Mouse (Mus musculus) intestine, embryonic 16.5 days (tissue): ENCODE data around the gene Rasgrp3. TPM values are rescaled to one million over a fixed set of nuclear protein-coding genes. Genes with fewer than 3 reads are reported as not detected.

ENCODE experiments used
- ATAC-seq: fragments of 200-750 bp; cut with Nextera tagmentation; 2 replicates; pipeline ENCODE4 v1.8.0; 2017; ENCODE audit warnings: moderate TSS enrichment, moderate library complexity
- H3K27ac ChIP-seq: fragments of 300-500 bp; sonication (generic); 2 replicates; pipeline ENCODE4 v1.5.1; 2014; ENCODE audit warnings: mild to moderate bottlenecking, low read length
- H3K27me3 ChIP-seq: fragments of 300-500 bp; sonication (generic); replicated peaks from 2 replicates; pipeline ENCODE4 v1.6.1; 2014; ENCODE audit warnings: low read length, control low read depth, mixed read lengths; ENCODE audit not compliant: control insufficient read depth, insufficient read depth
- H3K36me3 ChIP-seq: fragments of 300-500 bp; sonication (generic); 2 replicates; pipeline ENCODE4 v1.6.1; 2014; ENCODE audit warnings: low read length, control low read depth; ENCODE audit not compliant: control insufficient read depth, insufficient read depth
- H3K4me1 ChIP-seq: fragments of 300-500 bp; sonication (generic); 2 replicates; pipeline ENCODE4 v1.6.1; 2014; ENCODE audit warnings: low read length, control low read depth, mixed read lengths; ENCODE audit not compliant: control insufficient read depth, insufficient read depth
- H3K4me2 ChIP-seq: fragments of 300-500 bp; sonication (generic); 2 replicates; pipeline ENCODE4 v1.6.1; 2014; ENCODE audit warnings: low read depth, low read length, control low read depth
- H3K4me3 ChIP-seq: fragments of 300-500 bp; sonication (generic); 2 replicates; pipeline ENCODE4 v1.5.1; 2014; ENCODE audit warnings: mild to moderate bottlenecking, low read length
- H3K9ac ChIP-seq: fragments of 300-500 bp; sonication (generic); 2 replicates; pipeline ENCODE4 v1.6.1; 2014; ENCODE audit warnings: low read depth, low read length
- H3K9me3 ChIP-seq: fragments of 300-500 bp; sonication (generic); 2 replicates; pipeline ENCODE4 v1.6.1; 2016; ENCODE audit warnings: low read length, control low read depth; ENCODE audit not compliant: control insufficient read depth
- WGBS: fragments of 180-500 bp; shearing (Covaris S2); extraction: QIAGEN DNeasy Blood & Tissue Kit; methylation state at CpG from one replicate; pipeline ENCODE4 v1.1.7; 2014; 5-methylcytosine and 5-hydroxymethylcytosine counted together
- polyA plus RNA-seq: library from polyadenylated mRNA; unstranded; fragments of >200 nt; fragmentation: Nextera tagmentation; extraction: Ambion mirVana; gene quantifications from 2 replicates; pipeline ENCODE4 v1.2.1, GENCODE M21; 2015

Gene Rasgrp3
- polyA plus RNA-seq, result 9.5 and 10.7 TPM in 2 replicates

GRCm38 (mm10) chr17:75435599-75435998, at the start of gene Rasgrp3:
Gene Rasgrp3, plus strand, starts transcription at chr17:75435896.
- no peaks in the 10 kb centered on the region for H3K27me3 ChIP-seq
- H3K36me3 ChIP-seq, result no peaks in the 10 kb centered on the region
- WGBS, result 68% methylated on average over 6 of the region's 6 CpGs
- peak within 1 kb of the TSS; percentile 20; the same call in 1 of the 2 replicates for H3K27ac ChIP-seq
- no peak within 1 kb of the TSS for H3K9ac ChIP-seq
- H3K4me1 ChIP-seq, result no peaks in the 10 kb centered on the region
- H3K4me2 ChIP-seq, result no peak within 1 kb of the TSS
- ATAC-seq, result 0 out of 2 replicates have a peak, but pooled peaks have one; percentile 22
- no peaks in the 10 kb centered on the region for H3K9me3 ChIP-seq
- peak within 1 kb of the TSS; percentile 22; the same call in 1 of the 2 replicates for H3K4me3 ChIP-seq

GRCm38 (mm10) chr17:75388402-75388801, 47.3 kb upstream of the Rasgrp3 start:
- no peaks in the 10 kb centered on the region for H3K27me3 ChIP-seq
- ATAC-seq, result no peak
- H3K4me1 ChIP-seq, result no peaks in the 10 kb centered on the region
- no peak overlapping the region for H3K27ac ChIP-seq
- 66% methylated on average over 4 of the region's 4 CpGs for WGBS
- no peak overlapping the region for H3K9ac ChIP-seq
- H3K9me3 ChIP-seq, result no peaks in the 10 kb centered on the region
- no peak overlapping the region for H3K4me2 ChIP-seq
- peaks cover 5% of the 10 kb centered on the region; the same call in 1 of the 2 replicates for H3K36me3 ChIP-seq
- H3K4me3 ChIP-seq, result no peak overlapping the region

GRCm38 (mm10) chr17:75390142-75390541, 45.6 kb upstream of the Rasgrp3 start:
- H3K9me3 ChIP-seq, result no peaks in the 10 kb centered on the region
- no peak overlapping the region for H3K4me2 ChIP-seq
- 89% methylated on average over 10 of the region's 10 CpGs for WGBS
- H3K27ac ChIP-seq, result no peak overlapping the region
- no peak for ATAC-seq
- H3K9ac ChIP-seq, result no peak overlapping the region
- no peak overlapping the region for H3K4me3 ChIP-seq
- H3K36me3 ChIP-seq, result peaks cover 5% of the 10 kb centered on the region; the same call in 1 of the 2 replicates
- H3K27me3 ChIP-seq, result no peaks in the 10 kb centered on the region
- H3K4me1 ChIP-seq, result no peaks in the 10 kb centered on the region

GRCm38 (mm10) chr17:75391429-75392192, 44.1 kb upstream of the Rasgrp3 start:
- H3K9ac ChIP-seq, result no peak overlapping the region
- H3K4me1 ChIP-seq, result no peaks in the 10 kb centered on the region
- no peaks in the 10 kb centered on the region for H3K9me3 ChIP-seq
- no peaks in the 10 kb centered on the region for H3K27me3 ChIP-seq
- peaks cover 5% of the 10 kb centered on the region; the same call in 1 of the 2 replicates for H3K36me3 ChIP-seq
- ATAC-seq, result peak; percentile 95
- H3K27ac ChIP-seq, result peak overlapping the region; percentile 12
- H3K4me3 ChIP-seq, result no peak overlapping the region
- no peak overlapping the region for H3K4me2 ChIP-seq
- 79% methylated on average over 6 of the region's 6 CpGs for WGBS

GRCm38 (mm10) chr17:75406405-75406804, 29.3 kb upstream of the Rasgrp3 start:
- no peaks in the 10 kb centered on the region for H3K4me1 ChIP-seq

GRCm38 (mm10) chr17:75416861-75417260, 18.8 kb upstream of the Rasgrp3 start:
- Histone ChIP-seq H3K9me3 (no peaks in the 10 kb centered on the region), H3K9ac (no peak overlapping the region), H3K27ac (no peak overlapping the region), H3K4me2 (no peak overlapping the region), H3K4me1 (no peaks in the 10 kb centered on the region), H3K27me3 (no peaks in the 10 kb centered on the region), H3K4me3 (no peak overlapping the region), H3K36me3 (no peaks in the 10 kb centered on the region)
- no peak for ATAC-seq
- WGBS, result 83% methylated on average over 3 of the region's 3 CpGs

More at GRCm38 (mm10) chr17:75406405-75406804, 29.3 kb upstream of the Rasgrp3 start:
- Histone ChIP-seq H3K36me3 (no peaks in the 10 kb centered on the region), H3K4me3 (no peak overlapping the region), H3K27me3 (no peaks in the 10 kb centered on the region), H3K27ac (no peak overlapping the region), H3K4me2 (no peak overlapping the region), H3K9me3 (no peaks in the 10 kb centered on the region), H3K9ac (no peak overlapping the region)
- 59% methylated on average over 4 of the region's 4 CpGs for WGBS
- ATAC-seq, result no peak

- H3K27me3 ChIP-seq, result no peaks in the 10 kb centered on the region
- WGBS, result 89% methylated on average over 2 of the region's 2 CpGs
Measured at GRCm38 (mm10) chr17:75434152-75434551, 1.5 kb upstream of the Rasgrp3 start.

GRCm38 (mm10) chr17:75434871-75435270, 825 bp upstream of the Rasgrp3 start:
- WGBS, result 78% methylated on average over 3 of the region's 3 CpGs
- H3K4me1 ChIP-seq, result no peaks in the 10 kb centered on the region
- H3K4me3 ChIP-seq, result no peak overlapping the region
- no peaks in the 10 kb centered on the region for H3K27me3 ChIP-seq
- H3K36me3 ChIP-seq, result no peaks in the 10 kb centered on the region
- no peak overlapping the region for H3K9ac ChIP-seq
- ATAC-seq, result no peak
- no peak overlapping the region for H3K27ac ChIP-seq
- no peak overlapping the region for H3K4me2 ChIP-seq
- no peaks in the 10 kb centered on the region for H3K9me3 ChIP-seq

More at GRCm38 (mm10) chr17:75434152-75434551, 1.5 kb upstream of the Rasgrp3 start:
- Histone ChIP-seq H3K4me3 (no peak overlapping the region), H3K9ac (no peak overlapping the region), H3K36me3 (no peaks in the 10 kb centered on the region), H3K4me2 (no peak overlapping the region), H3K27ac (no peak overlapping the region), H3K9me3 (no peaks in the 10 kb centered on the region), H3K4me1 (no peaks in the 10 kb centered on the region)
- no peak for ATAC-seq

- no peaks in the 10 kb centered on the region for H3K27me3 ChIP-seq
- H3K9ac ChIP-seq, result no peak overlapping the region
- H3K4me2 ChIP-seq, result no peak overlapping the region
- peak overlapping the region; percentile 20; the same call in 1 of the 2 replicates for H3K27ac ChIP-seq
- ATAC-seq, result no peak
- H3K36me3 ChIP-seq, result no peaks in the 10 kb centered on the region
- H3K4me1 ChIP-seq, result no peaks in the 10 kb centered on the region
- peak overlapping the region; percentile 22; the same call in 1 of the 2 replicates for H3K4me3 ChIP-seq
- WGBS, result 63% methylated on average over 8 of the region's 8 CpGs
- H3K9me3 ChIP-seq, result no peaks in the 10 kb centered on the region
Measured at GRCm38 (mm10) chr17:75436095-75436494, 399 bp downstream of the Rasgrp3 start.
